ENCODE assay signal across 8 mouse cellular contexts in genomic region chr10:37072834-37073233, GRCm38 (mm10).
DNase-seq lines count a peak whose midpoint lies in the region; ATAC-seq lines count a peak whose summit lies in the region.

No protein-coding gene starts in this region.

- no peaks in the 10 kb centered on the region for H3K36me3 ChIP-seq in hindbrain, embryonic 10.5 days
- H3K36me3 ChIP-seq in hindbrain, embryonic 13.5 days: no peaks in the 10 kb centered on the region
- no peaks in the 10 kb centered on the region for H3K36me3 ChIP-seq in embryonic facial prominence, embryonic 11.5 days (replicated peaks; ENCODE audit: control insufficient read depth, insufficient read depth, low read depth, low read length)
- no peaks in the 10 kb centered on the region for H3K36me3 ChIP-seq in hindbrain, embryonic 14.5 days (replicated peaks; ENCODE audit: control insufficient read depth, insufficient read depth)
- no peaks in the 10 kb centered on the region for H3K36me3 ChIP-seq in midbrain, embryonic 11.5 days (ENCODE audit: control insufficient read depth, insufficient read depth, low read length)
- no peaks in the 10 kb centered on the region for H3K36me3 ChIP-seq in splenic B cell, adult 2 months (ENCODE audit: control insufficient read depth, insufficient read depth, low read length, poor library complexity, severe bottlenecking)

- no peak overlapping the region for H3K4me3 ChIP-seq in hindbrain, embryonic 10.5 days
- no peak overlapping the region for H3K4me3 ChIP-seq in hindbrain, embryonic 13.5 days
- H3K4me3 ChIP-seq in embryonic facial prominence, embryonic 11.5 days (ENCODE audit: low read depth, low read length): no peak overlapping the region
- H3K4me3 ChIP-seq in hindbrain, embryonic 14.5 days (replicated peaks; ENCODE audit: low read length): no peak overlapping the region
- no peak overlapping the region for H3K4me3 ChIP-seq in midbrain, embryonic 11.5 days (ENCODE audit: low read depth, low read length)

- 22% methylated on average over 5 of the region's 5 CpGs for WGBS in hindbrain, embryonic 10.5 days
- 12% methylated on average over 5 of the region's 5 CpGs for WGBS in hindbrain, embryonic 13.5 days
- WGBS in embryonic facial prominence, embryonic 11.5 days: 18% methylated on average over 5 of the region's 5 CpGs
- 10% methylated on average over 5 of the region's 5 CpGs for WGBS in hindbrain, embryonic 14.5 days
- WGBS in midbrain, embryonic 11.5 days: 15% methylated on average over 5 of the region's 5 CpGs

- no peak overlapping the region for H3K9ac ChIP-seq in hindbrain, embryonic 13.5 days
- H3K9ac ChIP-seq in embryonic facial prominence, embryonic 11.5 days (replicated peaks; ENCODE audit: low read length): no peak overlapping the region
- H3K9ac ChIP-seq in hindbrain, embryonic 14.5 days: no peak overlapping the region
- H3K9ac ChIP-seq in midbrain, embryonic 11.5 days (ENCODE audit: low read length): no peak overlapping the region

- no peaks in the 10 kb centered on the region for H3K27me3 ChIP-seq in hindbrain, embryonic 10.5 days (ENCODE audit: insufficient read depth, poor library complexity, severe bottlenecking)
- no peaks in the 10 kb centered on the region for H3K27me3 ChIP-seq in hindbrain, embryonic 13.5 days
- H3K27me3 ChIP-seq in embryonic facial prominence, embryonic 11.5 days (ENCODE audit: control insufficient read depth, insufficient read depth, low read length): no peaks in the 10 kb centered on the region
- no peaks in the 10 kb centered on the region for H3K27me3 ChIP-seq in hindbrain, embryonic 14.5 days (ENCODE audit: control insufficient read depth, insufficient read depth, low read length)
- no peaks in the 10 kb centered on the region for H3K27me3 ChIP-seq in midbrain, embryonic 11.5 days (ENCODE audit: control insufficient read depth, insufficient read depth, low read length)
- no peaks in the 10 kb centered on the region for H3K27me3 ChIP-seq in splenic B cell, adult 2 months (ENCODE audit: control insufficient read depth, insufficient read depth, low read length, poor library complexity, severe bottlenecking)

- DNase-seq in hindbrain, embryonic 10.5 days (ENCODE audit: low spot score): peak; percentile 33
- peak; percentile 65 for DNase-seq in adrenal gland, postnatal 14 days
- peak; percentile 89 for DNase-seq in embryonic facial prominence, embryonic 11.5 days (ENCODE audit: low spot score)
- DNase-seq in hindbrain, embryonic 14.5 days (ENCODE audit: low spot score): peak; percentile 91
- peak; percentile 56 to 69 for DNase-seq in left cerebral cortex, adult 18-20 months (ENCODE audit: low spot score in 2 of 2)
- peak; percentile 92 for DNase-seq in midbrain, embryonic 11.5 days (ENCODE audit: low spot score, missing footprints)
- DNase-seq in splenic B cell, adult 2 months (ENCODE audit: low read depth, low spot score): peak; percentile 74

- no peak overlapping the region for H3K27ac ChIP-seq in hindbrain, embryonic 10.5 days
- no peak overlapping the region for H3K27ac ChIP-seq in hindbrain, embryonic 13.5 days
- no peak overlapping the region for H3K27ac ChIP-seq in embryonic facial prominence, embryonic 11.5 days (replicated peaks; ENCODE audit: low read depth, low read length)
- H3K27ac ChIP-seq in hindbrain, embryonic 14.5 days: no peak overlapping the region
- H3K27ac ChIP-seq in midbrain, embryonic 11.5 days (ENCODE audit: low read depth, low read length): no peak overlapping the region

- 0 out of 2 replicates have a peak, but pooled peaks cover 3% of the 10 kb centered on the region for H3K4me1 ChIP-seq in hindbrain, embryonic 10.5 days (replicated peaks)
- H3K4me1 ChIP-seq in hindbrain, embryonic 13.5 days (replicated peaks): 0 out of 2 replicates have a peak, but pooled peaks cover 8% of the 10 kb centered on the region
- H3K4me1 ChIP-seq in embryonic facial prominence, embryonic 11.5 days (ENCODE audit: control insufficient read depth, insufficient read depth, low read length): no peaks in the 10 kb centered on the region
- H3K4me1 ChIP-seq in hindbrain, embryonic 14.5 days (replicated peaks; ENCODE audit: control insufficient read depth, insufficient read depth, low read length): no peaks in the 10 kb centered on the region
- no peaks in the 10 kb centered on the region; the same call in 1 of the 2 replicates for H3K4me1 ChIP-seq in midbrain, embryonic 11.5 days (ENCODE audit: control insufficient read depth, insufficient read depth, low read length)

- H3K9me3 ChIP-seq in hindbrain, embryonic 10.5 days: no peaks in the 10 kb centered on the region
- no peaks in the 10 kb centered on the region for H3K9me3 ChIP-seq in hindbrain, embryonic 13.5 days
- H3K9me3 ChIP-seq in embryonic facial prominence, embryonic 11.5 days (replicated peaks; ENCODE audit: control insufficient read depth, low read length): no peaks in the 10 kb centered on the region
- H3K9me3 ChIP-seq in hindbrain, embryonic 14.5 days (ENCODE audit: control insufficient read depth, low read length): no peaks in the 10 kb centered on the region
- H3K9me3 ChIP-seq in midbrain, embryonic 11.5 days (ENCODE audit: control insufficient read depth, low read length): no peaks in the 10 kb centered on the region

- no peak for ATAC-seq in hindbrain, embryonic 13.5 days (ENCODE audit: low FRiP score)
- no peak for ATAC-seq in embryonic facial prominence, embryonic 11.5 days (replicated peaks; ENCODE audit: insufficient number of reproducible peaks, low FRiP score, low TSS enrichment, low read depth)
- ATAC-seq in hindbrain, embryonic 14.5 days (ENCODE audit: low FRiP score): peak; percentile 74; the same call in 1 of the 2 replicates
- ATAC-seq in midbrain, embryonic 11.5 days (ENCODE audit: low FRiP score): peak; percentile 80

- H3K4me2 ChIP-seq in hindbrain, embryonic 13.5 days: no peak overlapping the region
- H3K4me2 ChIP-seq in embryonic facial prominence, embryonic 11.5 days (ENCODE audit: low read depth, low read length): no peak overlapping the region
- no peak overlapping the region for H3K4me2 ChIP-seq in hindbrain, embryonic 14.5 days (replicated peaks)
- H3K4me2 ChIP-seq in midbrain, embryonic 11.5 days: no peak overlapping the region

Comparison
In these comparisons a context has a peak if more than half of its experiments do, and no peak if none do; other contexts are left out.
1. ATAC-seq: peak in hindbrain, embryonic 14.5 days (single experiment) and midbrain, embryonic 11.5 days (single experiment); none in hindbrain, embryonic 13.5 days (single experiment) and embryonic facial prominence, embryonic 11.5 days (single experiment).
2. DNase-seq: peak in every context shown above with its lines; median percentile 92 in midbrain, embryonic 11.5 days; 91 in hindbrain, embryonic 14.5 days; 89 in embryonic facial prominence, embryonic 11.5 days; 74 in splenic B cell, adult 2 months; 65 in adrenal gland, postnatal 14 days; 62 in left cerebral cortex, adult 18-20 months; 33 in hindbrain, embryonic 10.5 days.